Mouse (Mus musculus) lung, postnatal 25 days (tissue): ENCODE results near the gene Myo19.
"Not testable (repeated sequence)": the region's sequence is repeated elsewhere in the genome, so short reads cannot be mapped to it uniquely, and the experiment has no call there.

Experiments
- DNase-seq: peaks from one replicate; pipeline ENCODE4 v3.0.0; 2022; ENCODE audit warnings: low spot score

The Myo19 gene

DNA sequence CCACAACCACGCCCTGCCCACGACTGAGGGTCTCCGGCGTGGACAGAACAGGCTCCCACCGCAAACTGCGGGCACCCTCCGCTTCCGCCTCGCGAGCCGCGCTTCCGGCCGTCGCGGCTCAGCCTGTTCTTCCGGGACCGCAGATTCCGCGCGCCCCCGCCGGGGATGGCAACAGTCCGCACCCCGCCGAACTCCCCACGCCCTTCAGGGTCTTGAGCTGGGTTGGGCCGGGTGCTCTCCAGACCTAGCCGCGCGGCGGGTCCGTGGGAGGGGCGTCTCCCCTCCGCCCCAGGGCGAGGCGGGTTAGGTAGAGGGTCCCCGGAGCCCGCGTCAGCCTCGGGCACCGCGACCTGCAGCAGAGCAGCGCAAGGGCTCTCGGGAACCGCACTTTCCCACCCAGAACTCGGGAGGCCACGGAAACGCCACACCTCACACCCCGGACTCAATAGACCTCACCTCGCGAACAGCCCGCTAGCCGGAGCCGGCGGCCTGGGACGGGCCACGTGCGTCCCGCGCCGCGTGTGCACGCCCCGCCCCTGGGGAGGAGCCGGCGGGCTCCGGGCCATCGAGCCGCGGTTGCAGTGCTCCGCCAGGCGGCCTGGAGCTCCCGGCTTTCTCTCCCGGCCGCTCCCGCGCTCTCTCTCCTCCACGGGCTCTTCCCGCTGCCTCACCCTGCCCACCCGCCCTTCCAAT, at the start of gene Myo19, which contains the start of gene Pigw:
TSS of gene Myo19 (plus strand) at position 377 of the 693 bp plus-strand sequence.
TSS of gene Pigw (minus strand) at position 514 of the 693 bp plus-strand sequence.
- peak; percentile 80 for DNase-seq

GRCm38 (mm10) chr11:84839330-84839729, 40.6 kb upstream of the Myo19 start:
- DNase-seq = no peak

GRCm38 (mm10) chr11:84846741-84847474, 33.0 kb upstream of the Myo19 start:
- DNase-seq = no peak

- no peak for DNase-seq
Observed at GRCm38 (mm10) chr11:84847475-84848090, 32.4 kb upstream of the Myo19 start.

DNA sequence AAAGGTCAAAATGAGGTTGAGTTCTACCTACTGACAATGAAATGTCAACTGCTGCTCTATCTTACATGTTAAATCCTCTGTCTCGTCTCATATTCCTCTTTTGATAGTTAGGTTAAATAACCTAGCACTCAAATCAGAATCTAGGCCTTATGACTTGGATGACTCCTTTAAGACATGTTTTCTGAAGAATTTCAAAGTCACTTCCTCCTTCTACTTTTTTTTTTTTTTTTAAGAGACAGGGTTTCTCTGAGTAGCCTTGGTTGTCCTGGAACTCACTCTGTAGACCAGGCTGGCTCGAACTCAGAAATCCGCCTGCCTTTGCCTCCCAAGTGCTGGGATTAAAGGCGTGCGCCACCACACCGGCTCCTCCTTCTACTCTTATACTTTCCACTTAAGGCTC, 24.7 kb upstream of the Myo19 start:
- no peak for DNase-seq

GRCm38 (mm10) chr11:84865268-84865667, 14.7 kb upstream of the Myo19 start:
- no peak for DNase-seq

DNA sequence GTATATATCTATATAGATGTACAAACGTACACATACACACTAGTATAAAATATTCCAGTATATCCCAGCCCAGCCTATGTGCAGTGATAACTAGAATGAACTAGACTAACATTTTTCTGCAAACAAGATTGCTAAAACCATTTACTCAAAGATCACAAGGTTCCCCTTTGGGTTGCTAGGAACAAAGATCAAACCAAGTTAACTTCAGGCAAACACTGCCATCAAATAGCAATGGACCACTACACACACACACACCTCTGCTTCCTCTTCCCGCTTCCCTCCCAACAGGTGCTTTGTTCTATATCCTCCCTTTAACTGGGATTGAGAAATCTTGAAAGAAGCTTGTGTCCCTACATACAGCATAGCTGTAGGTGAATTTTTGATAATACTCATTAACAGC, 12.4 kb upstream of the Myo19 start:
- no peak for DNase-seq

DNA sequence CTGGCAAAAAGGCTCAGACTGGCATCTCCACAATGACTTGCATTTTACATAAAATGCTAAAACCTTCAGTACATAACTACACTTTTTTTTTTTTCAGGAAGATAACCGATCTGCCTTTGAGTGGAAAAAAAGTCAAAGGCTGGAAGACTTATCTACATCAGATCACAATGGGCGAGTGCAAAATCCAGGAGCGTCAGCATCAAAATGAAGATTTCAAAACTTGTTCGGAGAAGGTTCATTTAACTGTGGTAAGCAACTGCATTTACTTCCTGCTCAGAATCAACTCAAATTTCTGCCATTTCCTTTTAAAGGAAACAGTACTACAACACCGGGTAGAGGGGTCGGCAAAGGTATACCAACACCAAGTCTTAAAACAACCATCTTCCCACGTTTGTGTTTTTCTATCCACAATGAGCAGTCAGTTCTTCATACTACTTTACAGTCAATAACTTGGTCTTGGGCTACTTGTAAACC, 11.1 kb upstream of the Myo19 start:
- no peak for DNase-seq

DNA sequence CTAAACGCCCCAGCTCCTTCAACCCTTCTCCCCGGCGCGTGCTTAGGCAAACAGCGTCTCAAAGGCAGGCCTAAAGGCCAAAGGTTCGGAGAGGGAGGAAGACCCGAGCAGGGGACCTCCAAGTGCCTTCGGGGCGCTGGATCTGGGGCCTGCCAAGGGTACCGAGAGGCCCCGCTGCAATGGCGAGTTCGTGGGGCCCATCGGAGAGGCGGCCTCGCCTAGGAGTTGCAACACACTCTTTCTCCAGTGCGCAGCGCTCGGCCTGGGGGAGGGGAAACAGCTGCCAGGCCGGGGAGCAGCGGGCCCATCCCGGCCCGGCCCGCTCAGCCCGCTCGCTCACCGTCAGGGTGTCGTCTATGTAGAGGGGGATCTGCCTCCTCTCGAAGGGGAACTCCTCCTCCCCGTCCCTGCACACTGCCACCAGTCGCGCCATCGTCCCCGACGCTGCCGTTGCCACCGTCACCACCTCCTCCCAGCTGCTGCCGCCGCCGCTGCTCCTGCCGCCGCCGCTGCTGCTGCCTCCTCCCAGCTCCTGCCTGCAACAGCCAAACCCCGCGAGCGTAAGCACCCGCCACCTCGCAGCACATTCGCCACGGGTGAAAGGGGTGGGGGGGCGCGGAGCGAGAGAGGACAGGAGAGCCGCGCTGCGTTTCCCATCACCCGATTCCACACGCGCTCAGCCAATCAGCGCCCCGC, 10.3 kb upstream of the Myo19 start:
- DNase-seq = peak; percentile 94

GRCm38 (mm10) chr11:84870337-84871043, 9.5 kb upstream of the Myo19 start, which contains the start of gene Ggnbp2:
Gene Ggnbp2, minus strand, starts transcription at chr11:84870817.
- peak; percentile 95 for DNase-seq

- no peak for DNase-seq
Observed at GRCm38 (mm10) chr11:84871046-84871445, 8.9 kb upstream of the Myo19 start.

DNA sequence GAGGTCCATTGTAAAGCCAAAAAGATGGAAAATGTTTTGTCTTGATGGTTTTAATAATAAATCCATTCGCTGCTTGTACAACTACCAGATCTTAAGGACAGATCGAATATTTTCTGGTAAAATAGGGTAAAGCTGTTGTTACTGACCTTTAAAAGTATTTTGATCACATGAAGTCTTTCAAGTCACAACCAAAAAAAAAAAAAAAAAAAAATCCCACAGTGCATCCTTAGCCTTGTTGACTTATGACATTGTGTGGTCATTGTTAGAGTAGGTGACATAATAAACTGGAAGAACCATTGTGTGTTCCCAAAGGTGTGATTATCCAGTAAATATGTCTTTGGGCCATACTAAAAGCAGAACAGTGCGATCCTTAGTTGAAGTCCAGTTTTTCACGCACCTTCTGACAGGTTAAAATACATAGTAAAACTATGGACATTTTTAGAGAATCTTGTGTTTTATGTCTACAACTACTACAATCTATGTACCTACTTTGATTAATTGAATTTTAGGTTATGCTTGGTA, 8.3 kb upstream of the Myo19 start:
- no peak for DNase-seq

DNA sequence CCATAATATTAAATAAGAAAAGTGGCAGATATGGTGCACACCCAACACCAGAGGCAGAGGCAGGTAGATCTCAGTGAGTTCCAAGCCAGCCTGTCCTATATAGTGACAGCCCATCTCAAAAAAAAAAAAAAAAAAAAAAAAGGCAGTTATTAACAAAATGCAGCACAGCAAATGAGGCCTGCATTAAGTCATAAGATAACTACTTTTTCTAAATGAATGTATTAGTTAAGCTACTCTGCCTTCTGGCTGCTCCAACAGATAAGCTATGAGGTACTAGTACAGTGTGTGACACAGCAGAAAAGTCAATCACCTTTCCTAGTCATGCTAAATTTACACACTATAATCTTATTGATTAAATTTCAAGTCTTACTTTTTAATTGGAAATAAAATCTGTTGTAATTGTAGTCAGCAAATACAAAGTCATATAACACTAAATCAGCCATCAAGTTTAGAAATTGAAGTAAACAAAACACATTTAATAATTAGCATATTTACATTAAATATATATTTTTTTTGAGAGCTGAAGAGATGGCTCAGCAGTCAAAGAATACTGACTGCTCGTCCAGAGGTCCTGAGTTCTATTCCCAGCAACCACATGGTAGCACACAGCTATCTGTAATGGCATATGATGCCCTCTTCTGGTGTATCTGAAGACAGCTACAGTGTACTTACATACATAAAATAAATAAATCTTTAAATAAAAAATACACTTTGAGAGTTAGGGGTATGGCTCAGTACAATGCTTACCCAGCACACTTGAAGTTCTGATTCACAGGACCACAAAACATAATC, 6.7 kb upstream of the Myo19 start:
- DNase-seq = no peak

- DNase-seq = not testable (repeated sequence)
Observed at GRCm38 (mm10) chr11:84876020-84876419, 3.9 kb upstream of the Myo19 start.

DNA sequence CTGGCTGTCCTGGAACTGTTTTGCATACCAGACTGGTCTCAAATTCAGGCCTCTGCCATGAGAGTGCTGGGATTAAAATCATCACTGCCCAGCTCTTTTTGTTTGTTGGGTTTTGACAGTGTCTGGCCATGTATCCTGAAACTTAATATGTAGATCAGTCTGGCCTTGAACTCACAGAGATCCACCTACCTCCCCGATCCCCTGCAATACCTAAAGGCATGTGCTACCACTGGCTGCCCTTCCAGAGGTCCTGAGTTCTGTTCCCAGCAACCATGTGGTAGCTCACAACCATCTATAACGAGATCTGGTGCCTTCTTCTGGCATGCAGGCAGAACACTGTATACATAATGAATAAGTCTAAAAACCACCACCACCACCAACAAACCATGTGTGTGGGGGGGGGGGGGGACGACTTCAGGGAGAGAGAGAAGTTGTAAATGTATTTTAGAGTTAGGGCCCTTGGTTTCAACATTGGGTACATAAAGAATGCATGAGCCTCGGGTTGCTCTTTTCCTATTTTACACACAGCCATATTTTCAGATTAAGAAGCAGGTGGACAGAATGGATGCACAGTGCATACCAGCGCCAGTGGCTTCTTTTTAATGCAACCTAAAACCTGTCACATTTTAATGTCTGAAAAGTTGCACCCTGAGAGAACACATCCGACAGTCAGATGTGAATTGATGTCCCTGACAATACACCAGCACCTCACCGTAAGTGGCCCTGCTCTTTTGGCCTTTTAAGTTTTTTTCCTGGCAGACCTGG, 759 bp upstream of the Myo19 start:
- DNase-seq = no peak

- DNase-seq = peak; percentile 53
Observed at GRCm38 (mm10) chr11:84880465-84880961, 565 bp downstream of the Myo19 start.

GRCm38 (mm10) chr11:84880971-84881370, 1.0 kb downstream of the Myo19 start:
- DNase-seq = no peak

DNA sequence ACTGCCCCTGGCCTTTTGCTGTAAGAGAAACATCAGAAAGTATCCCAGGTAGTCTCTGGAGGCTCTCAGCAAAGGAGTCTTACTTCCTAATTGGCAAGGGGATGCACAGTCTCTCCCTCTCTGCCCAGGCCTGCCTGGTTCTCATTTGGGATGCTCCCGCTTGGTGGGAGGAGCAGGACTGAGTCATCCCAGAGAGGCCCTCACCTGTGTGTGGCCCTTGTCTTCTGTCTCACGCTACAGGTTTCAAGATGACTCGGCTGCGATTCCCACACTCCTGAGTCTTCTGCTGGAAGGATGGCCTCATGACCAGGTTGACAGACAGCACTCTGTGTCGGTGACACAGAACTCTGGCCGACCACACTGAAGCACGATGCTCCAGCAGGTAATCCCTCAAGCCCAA, 2.4 kb downstream of the Myo19 start:
- no peak for DNase-seq

DNA sequence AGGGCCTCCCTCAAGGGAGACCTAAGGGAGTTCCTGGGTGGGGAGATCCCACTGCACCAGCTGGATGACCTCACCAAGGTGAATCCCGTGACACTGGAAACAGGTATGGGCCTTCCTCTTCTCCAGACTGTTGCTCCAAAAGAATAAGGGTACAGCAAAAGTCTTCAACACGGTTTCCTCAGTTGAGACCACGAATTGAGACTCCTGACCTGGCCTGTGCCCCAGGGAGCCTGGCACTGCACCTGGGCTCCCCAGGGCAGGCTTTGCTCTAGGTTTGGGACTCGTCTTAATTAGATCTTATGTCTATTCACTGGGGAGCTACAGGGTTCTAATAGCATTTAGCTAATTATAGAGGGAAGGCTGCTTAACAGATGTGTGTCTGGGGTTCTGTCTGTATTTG, 5.3 kb downstream of the Myo19 start:
- DNase-seq = no peak

GRCm38 (mm10) chr11:84886236-84886635, 6.3 kb downstream of the Myo19 start:
- DNase-seq = no peak
